Mouse (Mus musculus): ENCODE measurements around the gene Megf6. TPM values are rescaled to one million over a fixed set of nuclear protein-coding genes. Genes with fewer than 3 reads are reported as not detected.

The Megf6 gene
- polyA plus RNA-seq, 1 experiment from 2014 or later, result 10.3 TPM

GRCm38 (mm10) chr4:154214075-154214474 is 43.5 kb downstream of the Megf6 start:
- no peak overlapping the region for H3K9ac ChIP-seq (ENCODE audit: low read depth, low read length)

GRCm38 (mm10) chr4:154217711-154218350 is 47.3 kb downstream of the Megf6 start:
- Histone ChIP-seq H3K9ac (ENCODE audit: low read depth, low read length) (no peak overlapping the region), H3K4me2 (ENCODE audit: low read length) (no peak overlapping the region), H3K4me3 (ENCODE audit: low read length) (no peak overlapping the region), H3K27ac (ENCODE audit: low read depth, low read length) (no peak overlapping the region), H3K36me3 (ENCODE audit: control insufficient read depth, insufficient read depth, low read length) (no peaks in the 10 kb centered on the region), H3K27me3 (replicated peaks; ENCODE audit: control insufficient read depth, insufficient read depth, low read length) (no peaks in the 10 kb centered on the region), H3K9me3 (ENCODE audit: control insufficient read depth, low read length) (no peaks in the 10 kb centered on the region), H3K4me1 (ENCODE audit: control insufficient read depth, insufficient read depth, low read depth, low read length) (peaks cover 2% of the 10 kb centered on the region; the same call in 1 of the 2 replicates)
- 70% methylated on average over 7 of the region's 7 CpGs for WGBS
- ATAC-seq, result no peak

More at GRCm38 (mm10) chr4:154214075-154214474, 43.5 kb downstream of the Megf6 start:
- Histone ChIP-seq H3K27me3 (replicated peaks; ENCODE audit: control insufficient read depth, insufficient read depth, low read length) (no peaks in the 10 kb centered on the region), H3K36me3 (ENCODE audit: control insufficient read depth, insufficient read depth, low read length) (no peaks in the 10 kb centered on the region), H3K4me3 (ENCODE audit: low read length) (no peak overlapping the region), H3K9me3 (ENCODE audit: control insufficient read depth, low read length) (no peaks in the 10 kb centered on the region), H3K27ac (ENCODE audit: low read depth, low read length) (no peak overlapping the region), H3K4me1 (ENCODE audit: control insufficient read depth, insufficient read depth, low read depth, low read length) (no peaks in the 10 kb centered on the region), H3K4me2 (ENCODE audit: low read length) (no peak overlapping the region)
- ATAC-seq, result no peak
- 15% methylated on average over 5 of the region's 5 CpGs for WGBS

DNA sequence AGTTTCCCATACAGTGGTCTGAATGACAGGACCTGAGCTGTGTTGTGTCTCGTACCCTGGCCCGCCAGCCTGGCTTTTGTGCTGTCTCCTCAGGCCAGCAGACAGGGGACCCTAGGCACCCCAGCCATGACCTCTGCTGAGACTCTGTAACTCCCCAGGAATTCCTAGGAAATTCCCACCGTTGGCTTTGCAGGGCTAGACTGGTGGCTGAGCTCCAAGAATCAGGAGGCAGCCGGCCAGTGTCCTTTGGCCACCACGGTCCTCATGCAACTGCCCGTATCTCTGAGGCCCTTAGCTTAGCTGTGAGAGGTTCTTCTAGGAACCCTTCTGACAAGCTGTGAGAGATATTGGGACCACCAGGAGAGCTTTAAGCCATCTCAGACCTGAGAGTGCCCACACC is 52.2 kb downstream of the Megf6 start:
- 64% methylated on average over 6 of the region's 6 CpGs for WGBS
- Histone ChIP-seq H3K27me3 (replicated peaks; ENCODE audit: control insufficient read depth, insufficient read depth, low read length) (no peaks in the 10 kb centered on the region), H3K4me1 (ENCODE audit: control insufficient read depth, insufficient read depth, low read depth, low read length) (peaks cover 18% of the 10 kb centered on the region), H3K4me3 (ENCODE audit: low read length) (no peak overlapping the region), H3K9me3 (ENCODE audit: control insufficient read depth, low read length) (no peaks in the 10 kb centered on the region), H3K27ac (ENCODE audit: low read depth, low read length) (no peak overlapping the region), H3K9ac (ENCODE audit: low read depth, low read length) (no peak overlapping the region), H3K36me3 (ENCODE audit: control insufficient read depth, insufficient read depth, low read length) (no peaks in the 10 kb centered on the region), H3K4me2 (ENCODE audit: low read length) (no peak overlapping the region)
- no peak for ATAC-seq

DNA sequence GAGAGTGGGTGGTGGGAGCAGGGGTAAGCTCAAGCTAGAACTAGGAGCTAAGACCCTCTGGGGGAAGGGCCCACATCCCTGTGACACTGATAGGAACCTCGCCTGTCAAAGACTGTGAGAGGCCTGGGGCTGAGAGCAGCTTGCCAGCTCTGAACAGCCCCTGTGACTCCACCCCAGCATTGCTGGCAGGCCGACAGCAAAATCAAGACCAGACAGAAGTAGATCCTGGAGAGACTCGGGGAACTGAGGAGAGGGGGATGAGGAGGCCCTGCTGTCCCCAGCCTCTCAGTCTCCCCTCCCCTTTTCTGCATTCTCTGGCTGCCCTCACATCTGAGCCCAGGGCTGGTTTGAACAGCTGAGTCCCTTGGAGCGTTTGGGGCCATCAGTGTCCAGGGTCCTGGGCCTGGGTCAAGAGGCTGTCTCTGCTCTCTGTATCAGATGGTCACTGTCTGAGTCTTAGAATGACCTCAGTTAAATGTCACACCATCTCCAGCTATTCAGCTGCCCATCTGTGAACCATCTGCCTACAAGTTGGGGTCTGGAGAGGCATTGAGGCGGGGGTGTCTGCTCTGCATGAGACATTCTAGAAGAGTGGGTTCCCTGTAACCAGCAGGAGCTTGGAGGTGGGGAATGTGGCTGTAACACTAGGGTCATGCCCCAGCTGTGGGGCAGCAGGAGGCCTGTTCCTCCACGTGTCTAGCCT is 53.9 kb downstream of the Megf6 start:
- Histone ChIP-seq H3K9ac (ENCODE audit: low read depth, low read length) (peak overlapping the region; percentile 13; the same call in 1 of the 2 replicates), H3K4me2 (ENCODE audit: low read length) (no peak overlapping the region), H3K27ac (ENCODE audit: low read depth, low read length) (peak overlapping the region; percentile 29), H3K27me3 (replicated peaks; ENCODE audit: control insufficient read depth, insufficient read depth, low read length) (no peaks in the 10 kb centered on the region), H3K36me3 (ENCODE audit: control insufficient read depth, insufficient read depth, low read length) (no peaks in the 10 kb centered on the region), H3K4me3 (ENCODE audit: low read length) (no peak overlapping the region), H3K4me1 (ENCODE audit: control insufficient read depth, insufficient read depth, low read depth, low read length) (peaks cover 18% of the 10 kb centered on the region), H3K9me3 (ENCODE audit: control insufficient read depth, low read length) (no peaks in the 10 kb centered on the region)
- 24% methylated on average over 6 of the region's 6 CpGs for WGBS
- ATAC-seq, result peak; percentile 51

DNA sequence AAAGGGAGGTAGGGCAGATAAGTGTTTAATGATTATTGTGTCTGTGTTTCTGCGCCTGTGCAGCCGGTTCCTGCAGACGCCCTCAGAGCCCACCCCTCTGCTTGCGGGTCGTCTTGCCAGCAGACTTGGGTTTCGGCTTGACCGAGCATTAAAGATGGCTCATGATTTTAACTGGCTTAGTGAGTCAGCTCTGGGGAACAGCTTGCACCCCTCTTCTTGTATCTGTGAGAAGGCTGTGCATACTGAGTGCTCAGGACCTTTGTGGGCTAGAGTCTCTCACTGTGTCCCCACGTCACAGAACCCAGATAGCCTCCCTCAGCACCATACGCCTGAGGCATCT is 54.4 kb downstream of the Megf6 start:
- no peak for ATAC-seq
- Histone ChIP-seq H3K9me3 (ENCODE audit: control insufficient read depth, low read length) (no peaks in the 10 kb centered on the region), H3K27ac (ENCODE audit: low read depth, low read length) (peak overlapping the region; percentile 29; the same call in 1 of the 2 replicates), H3K4me2 (ENCODE audit: low read length) (no peak overlapping the region), H3K27me3 (replicated peaks; ENCODE audit: control insufficient read depth, insufficient read depth, low read length) (no peaks in the 10 kb centered on the region), H3K36me3 (ENCODE audit: control insufficient read depth, insufficient read depth, low read length) (no peaks in the 10 kb centered on the region), H3K9ac (ENCODE audit: low read depth, low read length) (no peak overlapping the region), H3K4me3 (ENCODE audit: low read length) (no peak overlapping the region), H3K4me1 (ENCODE audit: control insufficient read depth, insufficient read depth, low read depth, low read length) (peaks cover 18% of the 10 kb centered on the region)
- WGBS, result 43% methylated on average over 9 of the region's 9 CpGs

DNA sequence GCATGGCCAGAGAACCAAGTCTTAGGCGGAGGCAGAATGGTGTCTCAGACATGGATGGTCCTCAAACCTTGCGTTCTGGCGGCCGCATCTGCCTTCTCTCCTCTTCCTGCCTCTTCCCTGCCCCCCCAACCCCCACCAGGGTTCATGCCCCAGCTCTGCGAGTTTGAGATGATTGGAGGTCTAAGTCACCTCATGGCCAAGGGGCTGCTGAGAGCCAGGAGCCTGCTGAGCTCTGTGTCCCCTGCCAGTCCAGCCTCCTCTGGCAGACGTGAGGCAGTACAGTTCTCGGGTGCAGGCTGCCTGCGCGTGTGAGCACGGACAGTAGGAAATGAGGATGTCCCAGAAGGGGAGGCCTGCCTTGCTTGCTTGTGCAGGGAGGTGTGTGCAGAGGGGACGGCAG is 56.1 kb downstream of the Megf6 start:
- Histone ChIP-seq H3K9ac (ENCODE audit: low read depth, low read length) (no peak overlapping the region), H3K4me3 (ENCODE audit: low read length) (no peak overlapping the region), H3K4me1 (ENCODE audit: control insufficient read depth, insufficient read depth, low read depth, low read length) (peaks cover 18% of the 10 kb centered on the region), H3K4me2 (ENCODE audit: low read length) (no peak overlapping the region), H3K27ac (ENCODE audit: low read depth, low read length) (no peak overlapping the region), H3K36me3 (ENCODE audit: control insufficient read depth, insufficient read depth, low read length) (no peaks in the 10 kb centered on the region), H3K27me3 (replicated peaks; ENCODE audit: control insufficient read depth, insufficient read depth, low read length) (no peaks in the 10 kb centered on the region), H3K9me3 (ENCODE audit: control insufficient read depth, low read length) (no peaks in the 10 kb centered on the region)
- WGBS, result 75% methylated on average over 11 of the region's 11 CpGs
- no peak for ATAC-seq

DNA sequence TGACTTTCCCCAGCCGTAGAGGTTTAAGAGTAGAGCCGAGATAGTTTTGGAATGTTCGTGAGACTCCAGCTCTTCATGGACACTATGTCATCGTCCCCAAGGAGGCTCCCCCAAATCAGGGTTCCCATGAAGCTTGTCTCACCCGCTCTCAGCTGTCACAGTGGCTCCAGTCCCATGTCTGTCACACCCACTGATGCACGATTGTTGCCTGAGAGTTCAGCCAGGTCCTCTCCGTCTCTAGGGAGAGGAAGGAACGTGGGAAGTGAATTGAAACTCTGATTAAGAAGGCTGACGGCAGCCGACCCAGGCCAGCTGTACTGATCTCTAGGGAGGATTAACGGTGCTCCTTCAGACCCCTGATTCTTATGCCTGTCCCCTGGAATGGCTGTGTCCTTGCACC is 57.8 kb downstream of the Megf6 start:
- no peak overlapping the region for H3K9ac ChIP-seq (ENCODE audit: low read depth, low read length)
- H3K4me3 ChIP-seq (ENCODE audit: low read length), result no peak overlapping the region

DNA sequence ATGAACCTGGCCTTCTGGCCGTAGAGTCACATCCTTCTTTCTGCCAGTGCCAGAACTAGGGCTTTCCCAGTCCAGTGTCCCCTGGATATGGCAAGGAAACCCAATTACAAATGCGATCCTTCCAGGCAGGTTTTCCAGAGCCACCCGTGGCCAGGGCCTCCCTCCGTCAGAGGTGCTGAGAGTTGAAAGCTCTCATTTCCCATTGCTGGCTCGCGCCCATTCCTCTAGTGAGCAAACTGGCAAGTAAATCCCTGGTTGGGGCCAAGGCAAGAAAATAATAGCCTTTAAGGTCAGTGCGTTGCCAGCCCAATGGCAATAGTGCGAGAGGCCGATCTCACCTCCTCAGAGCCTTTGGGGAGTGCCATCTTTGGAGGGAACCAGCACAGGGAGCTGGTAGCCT is 59.0 kb downstream of the Megf6 start:
- Histone ChIP-seq H3K36me3 (ENCODE audit: control insufficient read depth, insufficient read depth, low read length) (no peaks in the 10 kb centered on the region), H3K9ac (ENCODE audit: low read depth, low read length) (no peak overlapping the region), H3K27me3 (replicated peaks; ENCODE audit: control insufficient read depth, insufficient read depth, low read length) (no peaks in the 10 kb centered on the region), H3K4me2 (ENCODE audit: low read length) (no peak overlapping the region), H3K27ac (ENCODE audit: low read depth, low read length) (no peak overlapping the region), H3K9me3 (ENCODE audit: control insufficient read depth, low read length) (no peaks in the 10 kb centered on the region), H3K4me1 (ENCODE audit: control insufficient read depth, insufficient read depth, low read depth, low read length) (peaks cover 4% of the 10 kb centered on the region; the same call in 1 of the 2 replicates), H3K4me3 (ENCODE audit: low read length) (no peak overlapping the region)
- 90% methylated on average over 9 of the region's 9 CpGs for WGBS
- ATAC-seq, result no peak

More for the DNA sequence above, 57.8 kb downstream of the Megf6 start:
- Histone ChIP-seq H3K36me3 (ENCODE audit: control insufficient read depth, insufficient read depth, low read length) (no peaks in the 10 kb centered on the region), H3K27me3 (replicated peaks; ENCODE audit: control insufficient read depth, insufficient read depth, low read length) (no peaks in the 10 kb centered on the region), H3K9me3 (ENCODE audit: control insufficient read depth, low read length) (no peaks in the 10 kb centered on the region), H3K4me1 (ENCODE audit: control insufficient read depth, insufficient read depth, low read depth, low read length) (peaks cover 14% of the 10 kb centered on the region), H3K4me2 (ENCODE audit: low read length) (no peak overlapping the region), H3K27ac (ENCODE audit: low read depth, low read length) (no peak overlapping the region)
- 56% methylated on average over 11 of the region's 11 CpGs for WGBS
- no peak for ATAC-seq

DNA sequence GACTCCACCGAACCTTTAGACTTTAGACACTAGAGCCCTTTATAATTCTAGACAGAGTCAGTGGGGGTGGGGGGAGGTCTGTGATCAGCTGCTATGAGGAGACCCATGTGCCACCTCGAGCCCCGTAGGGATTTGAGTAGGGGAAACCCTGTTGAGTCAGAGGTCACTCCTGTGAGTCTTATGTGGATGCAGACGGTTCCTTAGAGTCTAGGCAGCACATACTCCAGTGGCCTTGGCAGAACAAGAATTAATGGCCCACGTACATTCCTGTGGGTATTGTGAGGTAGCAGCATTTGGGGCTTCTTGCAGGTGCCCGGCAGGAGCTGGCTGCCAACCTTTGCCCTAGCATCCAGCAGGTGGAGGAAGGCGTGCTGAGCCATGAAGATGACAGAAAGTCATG is 60.9 kb downstream of the Megf6 start:
- Histone ChIP-seq H3K36me3 (ENCODE audit: control insufficient read depth, insufficient read depth, low read length) (no peaks in the 10 kb centered on the region), H3K4me1 (ENCODE audit: control insufficient read depth, insufficient read depth, low read depth, low read length) (no peaks in the 10 kb centered on the region), H3K27me3 (replicated peaks; ENCODE audit: control insufficient read depth, insufficient read depth, low read length) (no peaks in the 10 kb centered on the region), H3K9me3 (ENCODE audit: control insufficient read depth, low read length) (no peaks in the 10 kb centered on the region), H3K27ac (ENCODE audit: low read depth, low read length) (no peak overlapping the region), H3K4me2 (ENCODE audit: low read length) (no peak overlapping the region), H3K4me3 (ENCODE audit: low read length) (no peak overlapping the region), H3K9ac (ENCODE audit: low read depth, low read length) (no peak overlapping the region)
- WGBS, result 74% methylated on average over 7 of the region's 7 CpGs
- no peak for ATAC-seq
